Mouse (Mus musculus) c-Kit-positive CD71-negative TER-119-negative erythroid progenitor cells, embryonic 14.5 days (primary cell): ENCODE data around the gene F3.

Experiments used
- DNase-seq: peaks from one replicate; pipeline ENCODE4 v3.0.0-alpha.2; 2013; ENCODE audit warnings: low read depth

F3 gene

GRCm38 (mm10) chr3:121722971-121723844 lies at the start of gene F3:
Gene F3 (plus strand): TSS chr3:121723537.
- peak; percentile 37 for DNase-seq

- DNase-seq: no peak
These were observed 44.4 kb upstream of the F3 start for GRCm38 (mm10) chr3:121678935-121679334.

GRCm38 (mm10) chr3:121679443-121679842 lies 43.9 kb upstream of the F3 start:
- no peak for DNase-seq

- DNase-seq: no peak
These were observed 43.1 kb upstream of the F3 start for GRCm38 (mm10) chr3:121680187-121680586.

GRCm38 (mm10) chr3:121682439-121683411 lies 40.6 kb upstream of the F3 start:
- DNase-seq: no peak

GRCm38 (mm10) chr3:121684552-121684951 lies 38.8 kb upstream of the F3 start:
- no peak for DNase-seq

- DNase-seq: no peak
These were observed 38.4 kb upstream of the F3 start for GRCm38 (mm10) chr3:121684963-121685362.

- DNase-seq: no peak
These were observed 37.4 kb upstream of the F3 start for GRCm38 (mm10) chr3:121685985-121686384.

GRCm38 (mm10) chr3:121686408-121686911 lies 36.9 kb upstream of the F3 start:
- DNase-seq: no peak

GRCm38 (mm10) chr3:121687741-121688140 lies 35.6 kb upstream of the F3 start:
- DNase-seq: no peak

GRCm38 (mm10) chr3:121689029-121689428 lies 34.3 kb upstream of the F3 start:
- DNase-seq: no peak

GRCm38 (mm10) chr3:121689697-121690096 lies 33.6 kb upstream of the F3 start:
- DNase-seq: no peak

- DNase-seq: peak; percentile 25
These were observed 30.2 kb upstream of the F3 start for GRCm38 (mm10) chr3:121693001-121693730.

- no peak for DNase-seq
These were observed 29.6 kb upstream of the F3 start for GRCm38 (mm10) chr3:121693746-121694145.

GRCm38 (mm10) chr3:121697169-121697568 lies 26.2 kb upstream of the F3 start:
- DNase-seq: no peak

GRCm38 (mm10) chr3:121699401-121699800 lies 23.9 kb upstream of the F3 start:
- no peak for DNase-seq

- DNase-seq: no peak
These were observed 23.5 kb upstream of the F3 start for GRCm38 (mm10) chr3:121699849-121700248.

- no peak for DNase-seq
These were observed 22.9 kb upstream of the F3 start for GRCm38 (mm10) chr3:121700364-121700952.

GRCm38 (mm10) chr3:121703155-121703879 lies 20.0 kb upstream of the F3 start:
- no peak for DNase-seq

GRCm38 (mm10) chr3:121703880-121704243 lies 19.5 kb upstream of the F3 start:
- DNase-seq: no peak

- DNase-seq: no peak
These were observed 17.2 kb upstream of the F3 start for GRCm38 (mm10) chr3:121706087-121706486.
